Mouse (Mus musculus) hindbrain, embryonic 11.5 days (tissue): ENCODE data around the gene Heatr4. TPM values are rescaled to one million over a fixed set of nuclear protein-coding genes. Genes with fewer than 3 reads are reported as not detected.
A peak's percentile ranks its signal among the peaks of the same experiment; 100 is the strongest.
"Not testable (repeated sequence)": the region's sequence is repeated elsewhere in the genome, so short reads cannot be mapped to it uniquely, and the experiment has no call there.

Experiments used
- ATAC-seq: fragments of 200-750 bp; cut with Nextera tagmentation; 2 replicates; pipeline ENCODE4 v1.8.0; 2017; ENCODE audit warnings: mild to moderate bottlenecking, moderate TSS enrichment, moderate library complexity; ENCODE audit not compliant: low FRiP score
- DNase-seq: peaks from one replicate; pipeline ENCODE4 v3.0.0-alpha.2; 2015; ENCODE audit warnings: low spot score
- H3K27ac ChIP-seq: fragments of 300-500 bp; sonication (generic); 2 replicates; pipeline ENCODE4 v1.5.1; 2014; ENCODE audit warnings: mild to moderate bottlenecking, low read depth, low read length
- H3K27me3 ChIP-seq: fragments of 300-500 bp; sonication (generic); 2 replicates; pipeline ENCODE4 v1.6.1; 2014; ENCODE audit warnings: mild to moderate bottlenecking, low read length, moderate library complexity, mixed read lengths; ENCODE audit not compliant: control insufficient read depth, insufficient read depth
- H3K36me3 ChIP-seq: fragments of 300-500 bp; sonication (generic); 2 replicates; pipeline ENCODE4 v1.6.1; 2014; ENCODE audit warnings: mild to moderate bottlenecking, low read length, moderate library complexity, mixed read lengths; ENCODE audit not compliant: control insufficient read depth, insufficient read depth
- H3K4me1 ChIP-seq: fragments of 300-500 bp; sonication (generic); replicated peaks from 2 replicates; pipeline ENCODE4 v1.6.1; 2014; ENCODE audit warnings: low read length, mixed read lengths; ENCODE audit not compliant: control insufficient read depth, insufficient read depth
- H3K4me2 ChIP-seq: fragments of 300-500 bp; sonication (generic); replicated peaks from 2 replicates; pipeline ENCODE4 v1.6.1; 2014; ENCODE audit warnings: mild to moderate bottlenecking, low read depth, low read length
- H3K4me3 ChIP-seq: fragments of 300-500 bp; sonication (generic); 2 replicates; pipeline ENCODE4 v1.5.1; 2014; ENCODE audit warnings: low read depth, low read length
- H3K9ac ChIP-seq: fragments of 300-500 bp; sonication (generic); 2 replicates; pipeline ENCODE4 v1.6.1; 2014; ENCODE audit warnings: low read depth, low read length
- H3K9me3 ChIP-seq: fragments of 300-500 bp; sonication (generic); 2 replicates; pipeline ENCODE4 v1.6.1; 2016; ENCODE audit warnings: low read length; ENCODE audit not compliant: control insufficient read depth
- WGBS: fragments of 180-500 bp; shearing (Covaris S2); extraction: QIAGEN DNeasy Blood & Tissue Kit; methylation state at CpG from one replicate; pipeline ENCODE4 v1.1.7; 2014; 5-methylcytosine and 5-hydroxymethylcytosine counted together
- polyA plus RNA-seq: library from polyadenylated mRNA; unstranded; fragments of >200 nt; fragmentation: Nextera tagmentation; extraction: Ambion mirVana; gene quantifications from 2 replicates; pipeline ENCODE4 v1.2.1, GENCODE M21; 2014

Heatr4 gene
- polyA plus RNA-seq, 1 experiment from 2014 or later = 0.08 TPM

GRCm38 (mm10) chr12:84008251-84008650 lies 23.6 kb upstream of the Heatr4 start:
- ATAC-seq (no peak), DNase-seq (no peak)
- Histone ChIP-seq H3K27me3 (no peaks in the 10 kb centered on the region), H3K9ac (no peak overlapping the region), H3K4me1 (no peaks in the 10 kb centered on the region; the same call in 1 of the 2 replicates), H3K9me3 (no peaks in the 10 kb centered on the region), H3K27ac (no peak overlapping the region), H3K4me3 (no peak overlapping the region), H3K36me3 (no peaks in the 10 kb centered on the region), H3K4me2 (no peak overlapping the region)
- WGBS = 91% methylated on average over 9 of the region's 12 CpGs

- Histone ChIP-seq H3K4me3 (no peak overlapping the region), H3K36me3 (no peaks in the 10 kb centered on the region), H3K4me2 (no peak overlapping the region), H3K27ac (no peak overlapping the region), H3K4me1 (no peaks in the 10 kb centered on the region), H3K9me3 (no peaks in the 10 kb centered on the region), H3K9ac (no peak overlapping the region), H3K27me3 (no peaks in the 10 kb centered on the region)
- 85% methylated on average over 1 of the region's 1 CpGs for WGBS
- no peak for ATAC-seq
- DNase-seq = no peak
These were observed 19.2 kb upstream of the Heatr4 start for GRCm38 (mm10) chr12:84003866-84004265.

GRCm38 (mm10) chr12:84000418-84000817 lies 15.8 kb upstream of the Heatr4 start:
- no peak overlapping the region for H3K4me3 ChIP-seq

DNA sequence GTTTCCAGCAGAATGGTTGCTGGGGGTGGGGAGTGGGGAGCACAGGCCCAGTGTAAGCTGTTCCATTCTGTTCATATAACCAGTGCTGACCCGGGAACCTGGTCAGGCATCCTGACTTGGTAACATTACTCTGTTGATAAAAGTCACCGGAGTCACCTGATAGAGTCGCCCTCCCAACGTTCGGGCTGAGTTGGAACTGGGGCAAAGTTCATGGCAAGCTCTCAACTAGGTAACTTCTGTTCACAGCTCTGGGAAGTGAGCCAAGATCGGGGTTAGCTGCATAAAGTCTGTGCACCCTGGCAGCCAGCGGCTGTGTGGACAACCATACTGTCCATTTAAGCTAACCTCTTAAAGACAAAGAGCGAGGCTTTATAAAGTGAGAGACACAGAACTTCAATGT lies 14.6 kb upstream of the Heatr4 start:
- H3K9ac ChIP-seq, H3K27ac ChIP-seq, ATAC-seq, H3K4me2 ChIP-seq, DNase-seq, H3K4me3 ChIP-seq, H3K4me1 ChIP-seq, H3K27me3 ChIP-seq, H3K36me3 ChIP-seq, H3K9me3 ChIP-seq: not testable (repeated sequence)
- WGBS = 82% methylated on average over 8 of the region's 8 CpGs

More at GRCm38 (mm10) chr12:84000418-84000817, 15.8 kb upstream of the Heatr4 start:
- ATAC-seq = no peak
- no peaks in the 10 kb centered on the region for H3K9me3 ChIP-seq
- H3K27ac ChIP-seq = no peak overlapping the region
- no peaks in the 10 kb centered on the region for H3K27me3 ChIP-seq
- H3K36me3 ChIP-seq = no peaks in the 10 kb centered on the region
- no peak overlapping the region for H3K9ac ChIP-seq
- no peak overlapping the region for H3K4me2 ChIP-seq
- no peaks in the 10 kb centered on the region for H3K4me1 ChIP-seq
- WGBS = 91% methylated on average over 3 of the region's 3 CpGs
- DNase-seq = no peak

DNA sequence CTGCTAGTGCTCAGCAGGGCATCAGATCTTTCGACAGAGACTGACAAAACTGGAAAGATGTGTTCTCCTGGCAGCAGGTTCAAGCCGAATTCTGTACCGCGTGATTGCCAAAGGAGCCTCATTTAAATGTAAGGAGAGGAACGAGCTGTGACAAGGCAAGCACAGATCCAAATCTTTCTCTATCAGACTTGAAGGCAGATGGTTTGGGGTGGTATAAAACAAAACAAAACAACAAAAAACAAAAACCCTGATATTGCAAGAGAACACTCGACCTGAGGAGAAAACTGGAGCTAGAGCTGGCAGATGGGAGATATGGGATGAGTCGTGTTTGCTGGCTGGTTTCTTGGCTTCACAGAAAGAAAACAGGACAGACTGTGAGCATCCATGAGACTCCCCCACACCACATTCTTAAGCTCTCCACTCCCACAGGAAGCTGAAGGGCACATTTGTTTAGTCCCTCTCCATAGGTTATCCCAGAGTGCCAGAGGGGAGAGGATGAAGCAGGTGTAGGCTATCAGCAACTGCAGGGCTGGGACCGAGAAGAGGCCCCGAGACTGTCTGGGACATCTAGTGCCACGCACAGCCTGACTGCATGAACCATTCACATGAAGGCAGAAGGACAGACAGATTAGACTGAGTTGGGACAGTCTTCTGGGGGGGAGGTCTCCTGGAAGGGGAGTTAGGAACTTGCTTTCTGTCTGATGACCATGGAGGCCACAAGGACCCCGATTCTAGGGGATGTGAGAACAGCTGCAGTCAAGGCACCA lies 13.9 kb upstream of the Heatr4 start:
- H3K9me3 ChIP-seq = no peaks in the 10 kb centered on the region
- H3K27ac ChIP-seq = no peak overlapping the region
- H3K4me1 ChIP-seq = no peaks in the 10 kb centered on the region
- no peak overlapping the region for H3K4me3 ChIP-seq
- H3K4me2 ChIP-seq = no peak overlapping the region
- 66% methylated on average over 11 of the region's 11 CpGs for WGBS
- no peak for ATAC-seq
- no peaks in the 10 kb centered on the region for H3K27me3 ChIP-seq
- DNase-seq = no peak
- no peaks in the 10 kb centered on the region for H3K36me3 ChIP-seq
- H3K9ac ChIP-seq = no peak overlapping the region

DNA sequence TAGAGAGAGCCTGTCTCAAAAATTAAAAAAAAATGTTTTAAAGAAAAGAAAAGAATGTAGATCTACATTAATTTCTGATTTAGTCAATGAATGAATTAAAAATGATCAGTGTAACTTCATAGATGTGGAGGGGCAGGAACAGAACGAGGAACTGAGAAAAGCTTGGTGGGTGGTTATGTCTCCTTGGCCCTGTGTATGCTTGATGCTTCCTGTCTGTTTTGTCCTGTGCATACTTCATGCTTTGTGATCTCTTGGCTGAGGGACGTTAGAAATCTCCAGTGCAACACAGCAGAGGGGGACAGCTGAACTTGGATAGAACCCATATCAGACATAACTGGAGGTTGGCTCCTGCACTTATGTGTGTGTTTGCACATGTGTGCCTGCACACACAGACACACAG lies 12.6 kb upstream of the Heatr4 start:
- H3K36me3 ChIP-seq = no peaks in the 10 kb centered on the region
- no peaks in the 10 kb centered on the region for H3K27me3 ChIP-seq
- H3K4me1 ChIP-seq = no peaks in the 10 kb centered on the region
- H3K4me3 ChIP-seq = no peak overlapping the region
- no peak overlapping the region for H3K4me2 ChIP-seq
- WGBS = 80% methylated on average over 2 of the region's 2 CpGs
- no peak overlapping the region for H3K27ac ChIP-seq
- no peaks in the 10 kb centered on the region for H3K9me3 ChIP-seq
- no peak overlapping the region for H3K9ac ChIP-seq
- ATAC-seq = no peak
- DNase-seq = no peak

DNA sequence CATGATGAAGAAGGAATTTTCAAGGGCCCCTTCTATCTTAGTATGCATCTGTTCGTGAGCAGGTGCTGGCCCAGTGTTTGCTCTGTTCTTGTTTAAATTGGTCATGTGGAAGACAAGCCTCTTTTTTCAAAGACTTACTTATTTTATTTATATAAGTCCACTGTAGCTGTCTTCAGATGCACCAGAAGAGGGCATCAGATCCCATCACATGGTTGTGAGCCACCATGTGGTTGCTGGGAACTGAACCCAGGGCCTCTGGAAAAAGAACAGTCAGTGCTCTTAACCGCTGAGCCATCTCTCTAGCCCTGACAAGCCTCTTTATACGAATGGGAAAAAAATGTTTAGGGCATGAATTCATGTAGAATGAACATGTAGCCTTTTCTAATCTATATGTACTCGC lies 4.7 kb upstream of the Heatr4 start:
- ATAC-seq = no peak
- no peak for DNase-seq
- Histone ChIP-seq H3K27me3 (no peaks in the 10 kb centered on the region), H3K9ac (no peak overlapping the region), H3K9me3 (no peaks in the 10 kb centered on the region), H3K4me2 (no peak overlapping the region), H3K4me3 (no peak overlapping the region), H3K27ac (no peak overlapping the region), H3K4me1 (no peaks in the 10 kb centered on the region), H3K36me3 (no peaks in the 10 kb centered on the region)
- WGBS = 96% methylated on average over 4 of the region's 4 CpGs

- no peaks in the 10 kb centered on the region for H3K4me1 ChIP-seq
- H3K9ac ChIP-seq = peak overlapping the region; percentile 65
- no peaks in the 10 kb centered on the region for H3K9me3 ChIP-seq
- no peaks in the 10 kb centered on the region for H3K36me3 ChIP-seq
- peak overlapping the region; percentile 43 for H3K4me3 ChIP-seq
- DNase-seq = no peak
- H3K4me2 ChIP-seq = peak overlapping the region; percentile 64
- ATAC-seq = peak; percentile 60; the same call in 1 of the 2 replicates
- H3K27me3 ChIP-seq = no peaks in the 10 kb centered on the region
- no peak overlapping the region for H3K27ac ChIP-seq
- WGBS = 69% methylated on average over 4 of the region's 4 CpGs
These were observed 3.8 kb upstream of the Heatr4 start for GRCm38 (mm10) chr12:83988483-83988882.
